Mouse (Mus musculus) CD8-positive naive resting alpha-beta T cell, adult 2 months (primary cell): Measurements from ENCODE around the gene Adsl.

ENCODE experiments used
- DNase-seq, 2 experiments: peaks; one replicate each; pipeline ENCODE4 v3.0.0; 2022; ENCODE audit warnings: low read depth in 2 of 2, low spot score in 2 of 2

Adsl gene

GRCm38 (mm10) chr15:80939401-80939800 lies 8.9 kb upstream of the Adsl start:
- no peak for DNase-seq

DNA sequence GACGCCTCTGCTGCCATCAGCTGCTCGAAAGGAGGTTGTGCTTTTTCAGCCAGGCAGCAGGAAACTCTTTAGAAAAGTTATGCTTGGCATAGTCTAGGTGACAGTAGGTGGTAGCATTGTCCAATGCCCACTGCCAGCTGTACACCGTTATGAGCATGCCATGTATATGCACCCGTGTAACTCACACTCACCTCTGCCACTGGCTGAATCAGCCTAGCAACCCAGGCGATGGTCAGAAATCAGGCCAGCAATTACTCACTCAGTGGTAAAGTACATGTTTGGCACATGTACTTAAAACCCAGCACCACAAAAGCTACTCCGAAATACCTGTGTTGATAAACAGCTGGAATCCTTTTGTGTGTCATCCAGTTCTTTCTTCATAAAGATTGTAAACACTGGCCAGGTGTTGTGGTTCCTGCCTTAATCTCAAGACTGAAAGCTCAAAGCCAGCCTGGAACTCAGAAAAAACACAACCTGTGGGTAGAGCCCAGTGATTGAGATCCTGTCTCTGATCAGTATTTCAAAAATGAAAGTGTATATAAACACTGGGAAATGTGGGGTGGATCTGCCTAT lies 6.7 kb upstream of the Adsl start:
- DNase-seq, result no peak

GRCm38 (mm10) chr15:80945851-80946250 lies 2.4 kb upstream of the Adsl start:
- peak; percentile 41 to 62 for DNase-seq

DNA sequence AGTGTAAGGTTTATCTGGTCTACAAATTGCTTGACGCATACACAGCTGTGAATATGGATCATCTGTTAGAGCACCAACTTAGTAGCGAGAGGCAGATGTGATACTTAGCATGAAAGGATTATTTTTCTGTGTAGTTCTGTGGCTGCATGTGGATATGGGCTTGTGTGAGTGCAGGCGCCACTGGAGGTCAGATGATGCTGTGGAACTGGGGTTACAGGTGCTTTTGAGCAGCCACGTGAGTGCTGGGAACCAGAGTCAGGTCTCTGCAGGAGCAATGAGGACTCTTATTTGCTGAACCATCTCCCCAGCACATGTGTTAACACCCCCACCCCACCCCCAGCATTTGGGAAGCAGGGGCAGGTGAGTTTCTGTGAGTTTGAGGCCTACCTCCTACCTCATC lies 1.1 kb downstream of the Adsl start:
- no peak for DNase-seq

DNA sequence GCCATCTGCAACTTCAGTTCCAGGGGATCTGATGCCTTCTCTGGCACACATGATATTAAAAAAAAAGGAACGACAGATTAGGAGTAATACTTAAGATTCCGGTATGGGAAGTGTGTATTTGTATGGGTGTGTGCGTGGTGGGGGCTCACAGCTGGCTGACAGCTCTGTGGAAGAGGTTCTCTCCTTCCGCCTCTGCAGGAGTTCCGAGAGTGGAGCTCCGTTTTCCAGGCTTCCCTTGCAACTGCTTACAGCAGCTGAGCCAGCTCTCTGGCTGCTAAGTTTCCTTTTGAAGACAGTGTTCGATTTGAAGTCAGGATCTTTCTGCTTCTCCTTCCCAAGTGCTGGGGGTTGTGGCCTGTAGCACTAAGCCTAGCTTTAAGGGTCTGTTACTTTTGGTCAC lies 1.8 kb downstream of the Adsl start:
- no peak for DNase-seq

- DNase-seq, result no peak
Observed at GRCm38 (mm10) chr15:80953971-80954370, 5.7 kb downstream of the Adsl start.

GRCm38 (mm10) chr15:80954861-80955260 lies 6.6 kb downstream of the Adsl start:
- no peak for DNase-seq

DNA sequence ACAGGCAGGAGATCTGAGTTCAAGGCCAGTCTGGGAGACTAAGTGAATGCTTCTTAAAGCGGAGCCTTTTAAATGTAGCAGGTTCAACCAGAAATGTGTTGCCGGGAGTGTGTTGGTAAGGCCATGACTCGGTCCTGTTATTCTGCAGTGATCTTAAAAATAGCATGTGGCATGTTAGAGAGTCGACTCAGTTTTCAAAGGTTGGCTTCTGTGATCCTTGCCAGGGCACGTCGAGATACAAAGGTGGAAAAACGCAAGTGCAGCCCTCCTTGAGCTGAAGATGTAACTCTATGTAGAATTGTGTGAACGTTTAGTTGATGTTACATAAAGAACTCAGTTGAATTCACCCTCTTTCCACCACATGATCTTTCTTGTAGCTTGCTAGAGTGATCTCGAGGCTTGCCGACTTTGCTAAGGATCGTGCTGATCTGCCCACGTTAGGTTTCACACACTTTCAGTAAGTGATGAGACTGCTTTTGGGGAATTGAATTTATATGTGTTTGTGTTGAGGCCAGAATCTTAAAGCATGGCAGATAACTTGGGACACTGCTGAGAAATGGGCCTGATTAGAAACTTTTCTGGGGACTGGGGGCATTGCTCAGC lies 7.6 kb downstream of the Adsl start:
- no peak for DNase-seq

DNA sequence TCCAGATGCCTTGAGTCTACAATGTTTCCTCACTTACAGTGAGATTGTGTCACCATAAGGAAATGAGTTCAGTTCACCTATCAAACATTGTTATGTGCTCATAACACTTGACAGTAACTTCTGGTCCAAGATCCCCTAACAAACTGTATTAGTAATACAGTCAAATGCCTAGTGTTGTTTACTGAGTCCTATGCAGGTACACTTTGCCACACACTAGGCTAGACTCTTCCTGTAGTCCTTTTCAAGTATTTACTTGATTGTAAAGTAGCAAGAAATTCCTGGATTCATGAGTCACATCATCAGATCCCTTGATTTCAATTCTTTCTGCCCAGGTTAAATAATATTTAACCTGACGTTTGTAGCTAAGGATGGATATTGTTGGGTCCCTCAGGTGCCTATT lies 21.1 kb downstream of the Adsl start:
- DNase-seq, result no peak

DNA sequence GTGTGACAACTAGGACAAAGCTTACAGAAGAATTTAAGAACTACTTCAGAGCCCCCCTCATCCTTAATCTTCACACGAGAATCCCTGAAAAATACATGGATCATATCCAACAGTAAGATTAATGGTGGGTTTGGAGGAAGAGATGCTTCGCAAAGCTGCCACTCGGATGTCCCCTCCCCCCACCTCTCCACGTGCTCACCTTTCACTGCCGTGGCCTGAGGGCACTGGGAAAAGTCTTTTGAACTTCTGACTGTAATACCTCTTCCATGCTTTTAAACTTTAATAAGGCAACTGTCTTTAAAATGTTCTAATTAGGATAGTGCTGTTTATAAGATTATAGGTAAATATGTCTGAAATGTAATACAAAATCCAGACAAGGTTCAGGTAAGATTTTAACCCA lies 26.0 kb downstream of the Adsl start:
- DNase-seq, result no peak

DNA sequence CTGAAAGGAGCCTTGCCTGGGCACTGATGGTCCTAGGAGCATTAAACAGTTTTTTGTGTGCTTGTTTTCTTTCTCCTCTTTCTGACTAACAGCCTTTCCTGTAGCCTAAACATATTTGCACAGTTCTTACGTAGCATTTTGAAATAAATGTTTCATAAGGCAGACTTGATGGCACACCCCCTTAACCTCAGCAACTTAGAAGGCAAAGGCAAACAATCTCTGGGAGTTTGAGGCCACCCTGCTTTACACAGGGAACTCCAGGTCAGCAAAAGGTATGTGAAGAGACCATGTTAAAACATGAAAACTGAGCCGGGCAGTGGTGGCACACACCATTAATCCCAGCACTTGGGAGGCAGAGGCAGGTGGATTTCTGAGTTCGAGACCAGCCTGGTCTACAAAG lies 27.4 kb downstream of the Adsl start:
- no peak for DNase-seq

- DNase-seq, result peak; percentile 69 to 73
Observed at GRCm38 (mm10) chr15:80977620-80978334, 29.5 kb downstream of the Adsl start, which contains the start of gene Sgsm3. Gene Sgsm3, plus strand, starts transcription at chr15:80977765.

DNA sequence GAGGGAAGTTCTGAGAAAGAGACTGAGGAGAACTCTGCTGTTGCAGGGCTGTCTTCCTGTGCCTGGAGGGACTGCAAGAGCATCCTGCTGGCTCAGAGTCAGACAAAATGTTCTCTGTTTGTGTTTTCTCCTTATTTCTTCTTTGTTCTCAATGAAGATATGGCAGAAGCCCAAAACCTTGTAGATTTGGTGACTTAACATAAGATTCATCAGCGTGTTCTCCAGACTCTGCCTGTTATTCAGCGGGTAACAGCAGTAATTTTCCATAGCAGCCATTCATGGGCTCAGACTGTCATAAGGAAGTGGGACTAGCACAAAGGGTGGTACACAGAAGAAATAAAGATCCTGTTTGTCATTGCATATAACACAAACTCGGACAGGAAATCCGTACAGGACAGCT lies 31.3 kb downstream of the Adsl start:
- no peak for DNase-seq

DNA sequence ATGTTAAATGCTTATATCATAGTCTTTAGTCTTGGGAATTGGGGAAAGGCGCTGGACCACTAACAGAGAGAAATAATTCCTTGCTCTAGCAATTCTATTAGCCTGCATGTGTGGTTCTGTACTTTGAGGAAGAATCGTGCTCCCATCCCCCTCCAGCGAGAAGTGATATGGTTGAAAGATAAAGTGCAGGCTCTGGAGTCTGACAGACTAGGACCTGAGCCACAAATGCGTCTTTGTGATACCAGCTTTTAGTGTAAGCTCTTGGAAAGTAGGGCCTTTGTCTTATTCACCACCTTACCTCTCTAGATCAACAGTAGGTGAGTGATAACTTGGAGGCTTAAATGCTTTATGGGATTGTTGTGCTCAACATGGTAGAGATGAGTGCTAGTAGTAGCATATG lies 32.9 kb downstream of the Adsl start:
- DNase-seq, result no peak

DNA sequence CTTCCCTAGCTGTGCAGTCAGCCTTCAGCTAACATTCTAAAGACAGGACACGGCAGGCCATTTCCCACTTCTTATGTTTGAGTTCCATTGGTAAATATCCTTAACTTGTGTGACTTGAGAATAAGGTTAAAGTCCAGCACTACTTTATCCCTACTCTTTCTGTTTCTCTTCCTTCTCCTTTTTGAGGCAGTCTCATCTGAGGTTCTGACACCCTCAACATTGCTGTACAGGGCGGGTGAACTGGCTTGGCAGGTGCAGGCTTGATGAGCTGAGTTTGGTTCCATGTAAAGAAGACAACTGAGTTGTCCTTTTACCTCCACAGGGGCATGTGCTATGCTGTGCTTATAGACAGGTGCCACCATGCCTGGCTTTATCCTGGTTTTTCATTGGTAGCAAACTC lies 35.0 kb downstream of the Adsl start:
- DNase-seq, result no peak

- no peak for DNase-seq
Observed at GRCm38 (mm10) chr15:80988331-80988730, 40.0 kb downstream of the Adsl start.

- DNase-seq, result no peak
Observed at GRCm38 (mm10) chr15:80989712-80990111, 41.4 kb downstream of the Adsl start.

DNA sequence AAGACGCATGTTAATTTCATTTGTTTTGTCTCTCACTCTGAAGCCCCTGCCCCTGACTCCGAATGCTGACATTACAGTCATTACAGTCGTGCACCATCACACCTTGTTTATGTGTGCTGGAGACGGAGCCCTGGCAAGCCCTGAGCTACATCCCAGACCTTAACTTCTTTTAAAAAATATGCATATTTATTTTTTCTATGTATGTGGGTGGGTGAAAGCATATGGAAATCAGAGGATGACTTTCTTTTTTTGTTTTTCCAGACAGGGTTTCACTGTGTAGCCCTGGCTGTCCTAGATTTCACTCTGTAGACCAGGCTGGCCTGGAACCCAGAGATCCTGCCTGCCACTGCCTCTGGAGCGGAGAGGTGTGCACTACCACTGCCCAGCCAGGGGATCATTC lies 46.7 kb downstream of the Adsl start:
- DNase-seq, result no peak

DNA sequence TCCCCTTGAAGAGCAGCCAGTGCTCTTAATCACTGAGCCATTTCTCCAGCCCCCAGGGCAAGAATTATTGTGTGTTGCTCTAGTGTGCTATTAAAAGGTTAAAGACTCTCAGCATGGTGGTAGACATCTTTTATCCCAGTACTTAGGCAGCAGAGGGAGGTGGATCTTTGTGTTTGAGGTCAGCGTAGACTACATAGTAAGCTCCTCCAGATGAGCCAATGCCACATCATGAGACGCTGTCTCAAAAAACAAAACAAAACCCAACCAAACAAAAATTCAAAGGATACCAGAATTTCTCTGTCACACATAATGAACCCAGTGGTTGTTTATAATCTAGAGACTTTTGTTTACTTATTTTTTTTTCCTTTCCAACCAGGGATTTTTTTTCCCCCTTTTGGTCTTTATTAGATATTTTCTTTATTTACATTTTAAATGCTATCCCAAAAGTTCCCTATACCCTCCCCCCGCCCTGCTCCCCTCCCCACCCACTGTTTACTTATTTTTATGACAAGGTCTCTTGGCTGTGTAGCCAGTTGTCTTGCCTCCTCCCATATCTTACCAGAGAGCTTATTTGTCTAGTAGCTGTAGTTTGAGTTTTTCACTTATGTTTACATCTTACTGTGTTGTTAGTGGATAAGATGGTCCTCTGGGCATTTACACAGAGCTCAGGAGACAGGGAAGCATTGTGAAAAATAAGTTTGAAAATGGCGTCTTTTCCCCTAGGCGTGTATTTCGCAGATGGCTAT lies 48.0 kb downstream of the Adsl start:
- DNase-seq, result no peak

DNA sequence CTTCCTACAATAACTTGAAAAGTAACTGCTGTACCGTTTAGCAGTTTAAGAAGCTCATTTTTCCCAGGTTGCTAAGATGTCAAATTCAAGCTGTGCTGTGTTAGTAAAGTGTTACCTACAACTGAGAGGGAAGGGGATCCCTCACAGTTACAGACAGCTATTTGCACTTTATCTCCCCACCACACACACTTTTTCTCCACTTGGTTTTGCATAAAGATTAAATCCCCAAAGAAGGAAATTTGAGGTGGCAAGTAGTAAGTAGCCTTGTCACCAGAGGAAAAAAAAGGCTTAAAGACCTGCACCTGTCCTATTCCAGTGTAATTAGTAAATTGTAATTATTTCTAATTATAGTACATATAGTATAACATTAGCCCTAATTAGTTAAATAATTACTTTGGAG lies 48.8 kb downstream of the Adsl start:
- no peak for DNase-seq

GRCm38 (mm10) chr15:81000419-81001138 lies 52.3 kb downstream of the Adsl start:
- no peak for DNase-seq
